Mouse (Mus musculus): Measurements from ENCODE around the gene Ubtd2. TPM values are rescaled to one million over a fixed set of nuclear protein-coding genes. Genes with fewer than 3 reads are reported as not detected.
A peak's percentile ranks its signal among the peaks of the same experiment; 100 is the strongest.

Ubtd2 gene
- polyA plus RNA-seq, 1 experiment from 2014 or later, result 86.4 TPM

DNA sequence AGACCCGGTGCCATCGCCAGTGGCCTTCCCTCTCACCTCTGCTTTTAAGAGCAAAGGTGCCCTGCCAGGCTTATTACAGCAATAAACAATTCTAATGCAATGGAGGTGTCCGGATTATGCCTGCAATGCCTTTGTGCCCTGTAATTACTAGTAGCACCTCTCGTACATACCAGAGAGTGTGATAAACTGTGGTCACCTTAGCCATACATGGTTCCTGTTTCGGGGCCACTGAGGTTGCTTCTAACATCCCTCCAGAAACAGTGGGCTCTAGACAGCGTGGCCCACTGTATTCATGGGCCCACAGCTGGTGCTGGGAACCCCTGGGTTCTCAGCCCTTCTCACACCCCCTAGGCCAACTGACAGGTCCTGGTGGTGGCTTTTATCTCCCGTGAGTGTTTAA lies 27.6 kb upstream of the Ubtd2 start:
- Histone ChIP-seq H3K27ac (replicated peaks; ENCODE audit: low read depth, low read length) (no peak overlapping the region), H3K36me3 (ENCODE audit: control insufficient read depth, insufficient read depth, low read length) (peaks cover 27% of the 10 kb centered on the region), H3K9ac (ENCODE audit: low read depth, low read length) (no peak overlapping the region), H3K27me3 (replicated peaks; ENCODE audit: control insufficient read depth, insufficient read depth, low read length) (no peaks in the 10 kb centered on the region), H3K9me3 (ENCODE audit: control insufficient read depth, low read length) (no peaks in the 10 kb centered on the region), H3K4me2 (ENCODE audit: low read depth, low read length) (no peak overlapping the region), H3K4me1 (ENCODE audit: control insufficient read depth, insufficient read depth, low read length) (no peaks in the 10 kb centered on the region), H3K4me3 (ENCODE audit: low read depth, low read length) (no peak overlapping the region)
- no peak for DNase-seq (ENCODE audit: low spot score)
- no peak for ATAC-seq (ENCODE audit: low read depth)
- WGBS, result 82% methylated on average over 7 of the region's 7 CpGs

DNA sequence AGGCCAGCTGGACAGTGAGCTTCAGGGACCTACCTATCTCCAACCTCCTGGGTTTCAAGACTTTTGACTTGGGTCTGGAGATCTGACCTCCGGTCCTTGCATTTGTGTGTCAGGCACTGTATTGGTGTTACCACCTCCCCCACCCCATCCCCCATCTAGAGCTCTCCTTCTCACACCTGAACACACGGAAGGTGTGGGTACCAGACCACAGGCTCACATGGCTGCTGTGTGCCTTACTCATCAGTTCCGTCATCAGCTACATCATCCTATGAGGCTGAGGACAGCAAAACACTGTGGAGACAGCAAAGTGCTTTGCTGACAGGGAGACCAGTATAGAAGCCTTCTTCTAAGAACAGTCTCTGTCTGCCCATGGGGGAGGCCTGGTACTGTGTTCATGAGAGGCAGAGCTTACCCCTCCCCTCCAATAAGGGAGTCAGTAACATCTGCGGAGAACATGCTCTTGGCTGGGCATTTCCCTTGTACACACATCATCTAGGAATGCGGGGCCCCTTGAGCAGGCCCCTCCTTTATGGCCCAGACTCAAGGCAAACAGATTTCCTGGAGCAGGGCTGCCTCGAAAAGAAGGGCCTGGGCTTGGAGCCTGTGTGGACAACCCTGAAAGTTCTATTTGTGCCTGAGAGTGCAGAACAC lies 19.6 kb upstream of the Ubtd2 start:
- DNase-seq (ENCODE audit: low spot score), result peak; percentile 95
- 40% methylated on average over 6 of the region's 6 CpGs for WGBS
- Histone ChIP-seq H3K27ac (replicated peaks; ENCODE audit: low read depth, low read length) (peak overlapping the region; percentile 85), H3K9me3 (ENCODE audit: control insufficient read depth, low read length) (no peaks in the 10 kb centered on the region), H3K4me3 (ENCODE audit: low read depth, low read length) (no peak overlapping the region), H3K4me1 (ENCODE audit: control insufficient read depth, insufficient read depth, low read length) (peaks cover 15% of the 10 kb centered on the region), H3K4me2 (ENCODE audit: low read depth, low read length) (no peak overlapping the region), H3K9ac (ENCODE audit: low read depth, low read length) (no peak overlapping the region), H3K36me3 (ENCODE audit: control insufficient read depth, insufficient read depth, low read length) (no peaks in the 10 kb centered on the region), H3K27me3 (replicated peaks; ENCODE audit: control insufficient read depth, insufficient read depth, low read length) (no peaks in the 10 kb centered on the region)
- peak; percentile 97 for ATAC-seq (ENCODE audit: low read depth)

DNA sequence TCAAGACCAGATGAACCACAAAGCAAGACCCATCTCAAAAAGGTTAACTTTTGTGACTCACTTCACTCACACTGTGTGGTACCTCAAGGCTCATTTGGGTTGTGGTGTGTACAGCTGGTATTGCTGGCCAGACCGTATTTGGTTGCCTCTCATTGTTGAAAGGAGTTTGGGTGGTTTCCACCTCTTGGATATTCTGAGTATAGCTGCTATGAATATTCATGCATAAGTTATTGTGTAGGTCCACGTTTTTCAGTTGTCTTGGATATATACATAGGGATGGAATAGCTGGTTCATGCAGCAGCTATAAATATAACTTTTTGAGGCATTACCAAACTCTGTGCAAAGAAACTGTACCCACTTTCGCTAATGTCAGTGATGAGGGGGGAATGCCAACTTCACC lies 12.6 kb upstream of the Ubtd2 start:
- Histone ChIP-seq H3K27me3 (replicated peaks; ENCODE audit: control insufficient read depth, insufficient read depth, low read length) (no peaks in the 10 kb centered on the region), H3K4me1 (ENCODE audit: control insufficient read depth, insufficient read depth, low read length) (no peaks in the 10 kb centered on the region), H3K9ac (ENCODE audit: low read depth, low read length) (no peak overlapping the region), H3K4me3 (ENCODE audit: low read depth, low read length) (no peak overlapping the region), H3K36me3 (ENCODE audit: control insufficient read depth, insufficient read depth, low read length) (no peaks in the 10 kb centered on the region), H3K9me3 (ENCODE audit: control insufficient read depth, low read length) (no peaks in the 10 kb centered on the region), H3K27ac (replicated peaks; ENCODE audit: low read depth, low read length) (no peak overlapping the region), H3K4me2 (ENCODE audit: low read depth, low read length) (no peak overlapping the region)
- DNase-seq (ENCODE audit: low spot score), result no peak
- no peak for ATAC-seq (ENCODE audit: low read depth)
- 78% methylated on average over 3 of the region's 3 CpGs for whole genome bisulfite sequencing

DNA sequence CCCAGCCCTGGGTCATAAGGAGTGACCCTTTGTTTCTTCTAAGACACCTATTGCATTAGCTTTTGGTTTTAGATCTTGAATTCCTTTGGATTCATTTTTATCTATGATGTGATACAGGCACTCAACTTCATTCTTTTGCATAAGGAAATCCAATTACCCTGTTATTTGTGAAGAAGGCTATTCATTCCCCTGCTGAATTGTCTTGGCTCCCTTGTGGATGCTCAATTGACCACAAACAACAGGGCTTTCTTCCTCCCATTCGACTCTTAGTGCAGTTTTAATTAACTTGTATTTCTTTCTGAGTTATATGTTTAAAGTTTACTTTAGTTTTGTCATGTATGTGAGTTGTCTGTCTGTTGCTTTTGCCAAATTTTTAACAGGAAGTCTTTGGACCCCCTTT lies 10.9 kb upstream of the Ubtd2 start:
- DNase-seq (ENCODE audit: low spot score) (no peak), ATAC-seq (ENCODE audit: low read depth) (no peak)
- no peaks in the 10 kb centered on the region for H3K27me3 ChIP-seq (replicated peaks; ENCODE audit: control insufficient read depth, insufficient read depth, low read length)
- no peaks in the 10 kb centered on the region for H3K4me1 ChIP-seq (ENCODE audit: control insufficient read depth, insufficient read depth, low read length)
- no peak overlapping the region for H3K4me2 ChIP-seq (ENCODE audit: low read depth, low read length)
- H3K27ac ChIP-seq (replicated peaks; ENCODE audit: low read depth, low read length), result no peak overlapping the region
- no peaks in the 10 kb centered on the region for H3K36me3 ChIP-seq (ENCODE audit: control insufficient read depth, insufficient read depth, low read length)
- H3K9me3 ChIP-seq (ENCODE audit: control insufficient read depth, low read length), result no peaks in the 10 kb centered on the region
- H3K4me3 ChIP-seq (ENCODE audit: low read depth, low read length), result no peak overlapping the region
- 26% methylated on average over 1 of the region's 1 CpGs for WGBS
- H3K9ac ChIP-seq (ENCODE audit: low read depth, low read length), result no peak overlapping the region

- H3K4me2 ChIP-seq (ENCODE audit: low read depth, low read length), result no peak overlapping the region
- ATAC-seq (ENCODE audit: low read depth) (no peak), DNase-seq (ENCODE audit: low spot score) (no peak)
- H3K4me3 ChIP-seq (ENCODE audit: low read depth, low read length), result no peak overlapping the region
- no peaks in the 10 kb centered on the region for H3K4me1 ChIP-seq (ENCODE audit: control insufficient read depth, insufficient read depth, low read length)
- no peaks in the 10 kb centered on the region for H3K36me3 ChIP-seq (ENCODE audit: control insufficient read depth, insufficient read depth, low read length)
- no peak overlapping the region for H3K27ac ChIP-seq (replicated peaks; ENCODE audit: low read depth, low read length)
- H3K9me3 ChIP-seq (ENCODE audit: control insufficient read depth, low read length), result no peaks in the 10 kb centered on the region
- H3K27me3 ChIP-seq (replicated peaks; ENCODE audit: control insufficient read depth, insufficient read depth, low read length), result no peaks in the 10 kb centered on the region
- WGBS, result 70% methylated on average over 1 of the region's 1 CpGs
- no peak overlapping the region for H3K9ac ChIP-seq (ENCODE audit: low read depth, low read length)
Observed at GRCm38 (mm10) chr11:32445135-32445534, 10.0 kb upstream of the Ubtd2 start.

- H3K27me3 ChIP-seq (replicated peaks; ENCODE audit: control insufficient read depth, insufficient read depth, low read length), result no peaks in the 10 kb centered on the region
- no peak overlapping the region for H3K9ac ChIP-seq (ENCODE audit: low read depth, low read length)
- H3K4me1 ChIP-seq (ENCODE audit: control insufficient read depth, insufficient read depth, low read length), result no peaks in the 10 kb centered on the region
- no peaks in the 10 kb centered on the region for H3K9me3 ChIP-seq (ENCODE audit: control insufficient read depth, low read length)
- 77% methylated on average over 6 of the region's 6 CpGs for WGBS
- H3K4me2 ChIP-seq (ENCODE audit: low read depth, low read length), result no peak overlapping the region
- H3K27ac ChIP-seq (replicated peaks; ENCODE audit: low read depth, low read length), result no peak overlapping the region
- no peak overlapping the region for H3K4me3 ChIP-seq (ENCODE audit: low read depth, low read length)
- ATAC-seq (ENCODE audit: low read depth), result no peak
- no peaks in the 10 kb centered on the region for H3K36me3 ChIP-seq (ENCODE audit: control insufficient read depth, insufficient read depth, low read length)
- DNase-seq (ENCODE audit: low spot score), result no peak
Observed at GRCm38 (mm10) chr11:32445637-32446226, 9.4 kb upstream of the Ubtd2 start.

- 0% methylated on average over 1 of the region's 1 CpGs for WGBS
- ATAC-seq (ENCODE audit: low read depth) (no peak), DNase-seq (ENCODE audit: low spot score) (peak; percentile 79)
- H3K27me3 ChIP-seq (replicated peaks; ENCODE audit: control insufficient read depth, insufficient read depth, low read length), result no peaks in the 10 kb centered on the region
- no peak overlapping the region for H3K9ac ChIP-seq (ENCODE audit: low read depth, low read length)
- H3K9me3 ChIP-seq (ENCODE audit: control insufficient read depth, low read length), result no peaks in the 10 kb centered on the region
- no peak overlapping the region for H3K4me2 ChIP-seq (ENCODE audit: low read depth, low read length)
- H3K4me1 ChIP-seq (ENCODE audit: control insufficient read depth, insufficient read depth, low read length), result peaks cover 13% of the 10 kb centered on the region
- H3K4me3 ChIP-seq (ENCODE audit: low read depth, low read length), result no peak overlapping the region
- H3K36me3 ChIP-seq (ENCODE audit: control insufficient read depth, insufficient read depth, low read length), result no peaks in the 10 kb centered on the region
- no peak overlapping the region for H3K27ac ChIP-seq (replicated peaks; ENCODE audit: low read depth, low read length)
Observed at GRCm38 (mm10) chr11:32450216-32450615, 5.0 kb upstream of the Ubtd2 start.

DNA sequence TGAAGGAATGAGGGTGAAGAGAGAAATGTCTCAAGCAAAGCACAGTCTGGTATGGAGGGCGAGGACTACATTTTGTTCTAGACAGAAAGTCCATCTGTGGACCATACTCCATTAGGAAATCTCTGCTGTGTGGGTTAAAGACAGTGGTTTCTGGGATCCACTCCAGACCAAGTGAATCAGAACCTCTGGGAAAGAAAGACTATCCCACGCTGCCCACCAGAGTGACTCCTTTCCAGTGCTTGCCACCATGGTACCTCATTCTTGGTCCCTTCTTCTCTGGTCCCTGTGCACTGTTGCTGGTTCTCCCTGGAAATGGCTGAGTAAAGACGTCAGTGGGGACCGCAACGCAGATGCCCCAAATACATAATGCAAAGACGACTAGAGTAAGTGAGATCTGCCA lies 3.9 kb upstream of the Ubtd2 start:
- no peak overlapping the region for H3K4me2 ChIP-seq (ENCODE audit: low read depth, low read length)
- H3K4me3 ChIP-seq (ENCODE audit: low read depth, low read length), result no peak overlapping the region
- H3K9ac ChIP-seq (ENCODE audit: low read depth, low read length), result no peak overlapping the region
- no peaks in the 10 kb centered on the region for H3K9me3 ChIP-seq (ENCODE audit: control insufficient read depth, low read length)
- no peak overlapping the region for H3K27ac ChIP-seq (replicated peaks; ENCODE audit: low read depth, low read length)
- H3K27me3 ChIP-seq (replicated peaks; ENCODE audit: control insufficient read depth, insufficient read depth, low read length), result no peaks in the 10 kb centered on the region
- ATAC-seq (ENCODE audit: low read depth) (no peak), DNase-seq (ENCODE audit: low spot score) (no peak)
- H3K4me1 ChIP-seq (ENCODE audit: control insufficient read depth, insufficient read depth, low read length), result peaks cover 13% of the 10 kb centered on the region
- WGBS, result 81% methylated on average over 6 of the region's 6 CpGs
- H3K36me3 ChIP-seq (ENCODE audit: control insufficient read depth, insufficient read depth, low read length), result no peaks in the 10 kb centered on the region

DNA sequence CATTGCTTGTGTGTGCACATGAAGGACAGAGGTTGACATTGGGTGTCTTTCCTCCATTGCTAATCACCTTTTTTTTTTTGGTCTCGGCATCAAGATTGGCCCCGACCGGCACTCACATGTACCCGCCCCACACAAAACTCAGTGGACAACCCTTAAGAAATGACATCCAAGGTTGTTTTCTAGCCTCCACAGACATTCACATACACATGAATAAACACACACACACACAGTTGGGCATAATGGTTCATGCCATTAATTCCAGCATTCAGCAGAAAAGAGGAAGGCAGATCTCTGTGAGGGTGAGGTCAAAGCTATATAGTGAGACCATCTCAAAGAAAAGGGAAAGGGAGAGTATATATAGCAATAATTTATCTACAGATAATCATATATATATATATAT lies 2.4 kb upstream of the Ubtd2 start:
- 91% methylated on average over 4 of the region's 4 CpGs for WGBS
- DNase-seq (ENCODE audit: low spot score) (no peak), ATAC-seq (ENCODE audit: low read depth) (no peak)
- Histone ChIP-seq H3K27me3 (replicated peaks; ENCODE audit: control insufficient read depth, insufficient read depth, low read length) (no peaks in the 10 kb centered on the region), H3K36me3 (ENCODE audit: control insufficient read depth, insufficient read depth, low read length) (no peaks in the 10 kb centered on the region), H3K4me3 (ENCODE audit: low read depth, low read length) (no peak overlapping the region), H3K9me3 (ENCODE audit: control insufficient read depth, low read length) (no peaks in the 10 kb centered on the region), H3K4me2 (ENCODE audit: low read depth, low read length) (no peak overlapping the region), H3K9ac (ENCODE audit: low read depth, low read length) (no peak overlapping the region), H3K4me1 (ENCODE audit: control insufficient read depth, insufficient read depth, low read length) (peaks cover 19% of the 10 kb centered on the region), H3K27ac (replicated peaks; ENCODE audit: low read depth, low read length) (peak overlapping the region; percentile 97; the same call in 1 of the 2 replicates)

All from embryonic facial prominence, embryonic 14.5 days (tissue).